Mouse (Mus musculus) limb, embryonic 11.5 days (tissue): ENCODE results near the gene Zbed5. TPM values are rescaled to one million over a fixed set of nuclear protein-coding genes. Genes with fewer than 3 reads are reported as not detected.

Experiments
- ATAC-seq: fragments of 200-750 bp; cut with Nextera tagmentation; 2 replicates; pipeline ENCODE4 v1.8.0; 2017; ENCODE audit warnings: low read depth; ENCODE audit not compliant: insufficient number of reproducible peaks, low FRiP score, low TSS enrichment
- DNase-seq: peaks from one replicate; pipeline ENCODE4 v3.0.0-alpha.2; 2015; ENCODE audit warnings: low spot score
- H3K27ac ChIP-seq: fragments of 300-500 bp; sonication (generic); replicated peaks from 2 replicates; pipeline ENCODE4 v1.5.1; 2014; ENCODE audit warnings: low read depth, mild to moderate bottlenecking, low read length
- H3K27me3 ChIP-seq: fragments of 300-500 bp; sonication (generic); 2 replicates; pipeline ENCODE4 v1.6.1; 2014; ENCODE audit warnings: mild to moderate bottlenecking, low read length, mixed read lengths; ENCODE audit not compliant: control insufficient read depth, insufficient read depth
- H3K36me3 ChIP-seq: fragments of 300-500 bp; sonication (generic); 2 replicates; pipeline ENCODE4 v1.6.1; 2014; ENCODE audit warnings: mild to moderate bottlenecking, low read length, moderate library complexity, mixed read lengths; ENCODE audit not compliant: control insufficient read depth, insufficient read depth
- H3K4me1 ChIP-seq: fragments of 300-500 bp; sonication (generic); 2 replicates; pipeline ENCODE4 v1.6.1; 2014; ENCODE audit warnings: low read length, mixed read lengths; ENCODE audit not compliant: control insufficient read depth, insufficient read depth
- H3K4me2 ChIP-seq: fragments of 300-500 bp; sonication (generic); 2 replicates; pipeline ENCODE4 v1.6.1; 2014; ENCODE audit warnings: low read depth, mild to moderate bottlenecking, moderate library complexity; ENCODE audit not compliant: severe bottlenecking
- H3K4me3 ChIP-seq: fragments of 300-500 bp; sonication (generic); 2 replicates; pipeline ENCODE4 v1.5.1; 2014; ENCODE audit warnings: low read depth, low read length
- H3K9ac ChIP-seq: fragments of 300-500 bp; sonication (generic); 2 replicates; pipeline ENCODE4 v1.6.1; 2014; ENCODE audit warnings: mild to moderate bottlenecking, low read length
- H3K9me3 ChIP-seq: fragments of 300-500 bp; sonication (generic); 2 replicates; pipeline ENCODE4 v1.6.1; 2016; ENCODE audit warnings: low read length; ENCODE audit not compliant: control insufficient read depth
- WGBS: fragments of 180-500 bp; shearing (Covaris S2); extraction: QIAGEN DNeasy Blood & Tissue Kit; methylation state at CpG from one replicate; pipeline ENCODE4 v1.1.7; 2014; 5-methylcytosine and 5-hydroxymethylcytosine counted together
- polyA plus RNA-seq: library from polyadenylated mRNA; unstranded; fragments of >200 nt; fragmentation: Nextera tagmentation; extraction: Ambion mirVana; gene quantifications from 2 replicates; pipeline ENCODE4 v1.2.1, GENCODE M21; 2014

Gene Zbed5
- polyA plus RNA-seq: 12.2 and 13.5 TPM in 2 replicates

GRCm38 (mm10) chr5:129895198-129896088 is at the start of gene Zbed5:
Gene Zbed5 (plus strand): TSS chr5:129895723.
- peak; percentile 94 for ATAC-seq
- Histone ChIP-seq H3K4me2 (peak within 1 kb of the TSS; percentile 59), H3K9ac (peak within 1 kb of the TSS; percentile 28), H3K27ac (peak within 1 kb of the TSS; percentile 59), H3K9me3 (no peaks in the 10 kb centered on the region), H3K27me3 (no peaks in the 10 kb centered on the region), H3K4me1 (peaks cover 6% of the 10 kb centered on the region), H3K4me3 (peak within 1 kb of the TSS; percentile 68), H3K36me3 (no peaks in the 10 kb centered on the region)
- WGBS: 1% methylated on average over 44 of the region's 44 CpGs
- DNase-seq: peak; percentile 92

GRCm38 (mm10) chr5:129846752-129847557 is 48.6 kb upstream of the Zbed5 start, which contains the start of gene Sumf2:
Gene Sumf2 (plus strand): TSS chr5:129846986.
- ATAC-seq (peak; percentile 97), DNase-seq (peak; percentile 96)
- 12% methylated on average over 22 of the region's 22 CpGs for WGBS
- H3K27me3 ChIP-seq: no peaks in the 10 kb centered on the region
- H3K36me3 ChIP-seq: peaks cover 17% of the 10 kb centered on the region; the same call in 1 of the 2 replicates
- no peaks in the 10 kb centered on the region; the same call in 1 of the 2 replicates for H3K9me3 ChIP-seq
- H3K4me3 ChIP-seq: peak within 1 kb of the TSS; percentile 56
- H3K4me1 ChIP-seq: no peaks in the 10 kb centered on the region
- H3K9ac ChIP-seq: peak within 1 kb of the TSS; percentile 75
- peak within 1 kb of the TSS; percentile 56 for H3K4me2 ChIP-seq
- H3K27ac ChIP-seq: 0 out of 2 replicates have a peak within 1 kb of the TSS, but pooled peaks have one; percentile 45

- H3K27me3 ChIP-seq: no peaks in the 10 kb centered on the region
- H3K9ac ChIP-seq: no peak overlapping the region; the same call in 1 of the 2 replicates
- ATAC-seq: no peak
- no peaks in the 10 kb centered on the region for H3K4me1 ChIP-seq
- 68% methylated on average over 8 of the region's 8 CpGs for WGBS
- no peak for DNase-seq
- H3K4me3 ChIP-seq: peak overlapping the region; percentile 56
- no peaks in the 10 kb centered on the region; the same call in 1 of the 2 replicates for H3K9me3 ChIP-seq
- peaks cover 17% of the 10 kb centered on the region; the same call in 1 of the 2 replicates for H3K36me3 ChIP-seq
- H3K4me2 ChIP-seq: peak overlapping the region; percentile 56
- no peak overlapping the region for H3K27ac ChIP-seq
Measured at GRCm38 (mm10) chr5:129847558-129847820, 48.0 kb upstream of the Zbed5 start.

GRCm38 (mm10) chr5:129855163-129855562 is 40.4 kb upstream of the Zbed5 start:
- H3K4me2 ChIP-seq: no peak overlapping the region
- ATAC-seq (no peak), DNase-seq (no peak)
- peaks cover 9% of the 10 kb centered on the region for H3K36me3 ChIP-seq
- H3K4me3 ChIP-seq: no peak overlapping the region
- no peaks in the 10 kb centered on the region for H3K9me3 ChIP-seq
- 42% methylated on average over 5 of the region's 5 CpGs for WGBS
- no peaks in the 10 kb centered on the region for H3K4me1 ChIP-seq
- no peak overlapping the region for H3K9ac ChIP-seq
- H3K27ac ChIP-seq: no peak overlapping the region
- H3K27me3 ChIP-seq: no peaks in the 10 kb centered on the region

- DNase-seq: no peak
- 88% methylated on average over 5 of the region's 5 CpGs for WGBS
- ATAC-seq: no peak
Measured at GRCm38 (mm10) chr5:129856414-129856813, 39.1 kb upstream of the Zbed5 start.

GRCm38 (mm10) chr5:129862325-129862724 is 33.2 kb upstream of the Zbed5 start:
- Histone ChIP-seq H3K4me2 (no peak overlapping the region), H3K27ac (no peak overlapping the region), H3K9me3 (no peaks in the 10 kb centered on the region), H3K4me1 (0 out of 2 replicates have a peak, but pooled peaks cover 3% of the 10 kb centered on the region), H3K4me3 (no peak overlapping the region), H3K9ac (no peak overlapping the region), H3K36me3 (peaks cover 10% of the 10 kb centered on the region; the same call in 1 of the 2 replicates), H3K27me3 (no peaks in the 10 kb centered on the region)
- WGBS: 94% methylated on average over 6 of the region's 6 CpGs
- no peak for DNase-seq
- no peak for ATAC-seq

More at GRCm38 (mm10) chr5:129856414-129856813, 39.1 kb upstream of the Zbed5 start:
- Histone ChIP-seq H3K27me3 (no peaks in the 10 kb centered on the region), H3K4me3 (no peak overlapping the region), H3K9ac (no peak overlapping the region), H3K9me3 (no peaks in the 10 kb centered on the region), H3K36me3 (peaks cover 9% of the 10 kb centered on the region), H3K4me2 (no peak overlapping the region), H3K4me1 (no peaks in the 10 kb centered on the region), H3K27ac (no peak overlapping the region)

- Histone ChIP-seq H3K4me2 (no peak overlapping the region), H3K36me3 (peaks cover 8% of the 10 kb centered on the region; the same call in 1 of the 2 replicates), H3K27ac (no peak overlapping the region), H3K9me3 (no peaks in the 10 kb centered on the region), H3K27me3 (no peaks in the 10 kb centered on the region), H3K9ac (no peak overlapping the region), H3K4me3 (no peak overlapping the region), H3K4me1 (0 out of 2 replicates have a peak, but pooled peaks cover 3% of the 10 kb centered on the region)
- ATAC-seq (no peak), DNase-seq (peak; percentile 60)
- 7% methylated on average over 18 of the region's 18 CpGs for WGBS
Measured at GRCm38 (mm10) chr5:129864467-129864866, 31.1 kb upstream of the Zbed5 start.

- 81% methylated on average over 12 of the region's 12 CpGs for WGBS
- DNase-seq (no peak), ATAC-seq (no peak)
- Histone ChIP-seq H3K4me3 (no peak overlapping the region), H3K36me3 (peaks cover 5% of the 10 kb centered on the region; the same call in 1 of the 2 replicates), H3K4me2 (no peak overlapping the region), H3K27ac (no peak overlapping the region), H3K9me3 (no peaks in the 10 kb centered on the region), H3K27me3 (no peaks in the 10 kb centered on the region), H3K9ac (no peak overlapping the region), H3K4me1 (0 out of 2 replicates have a peak, but pooled peaks cover 3% of the 10 kb centered on the region)
Measured at GRCm38 (mm10) chr5:129865841-129866240, 29.7 kb upstream of the Zbed5 start.
